Mouse (Mus musculus) CH12.LX (cell line): Measurements from ENCODE around the gene Cux1. TPM values are rescaled to one million over a fixed set of nuclear protein-coding genes. Genes with fewer than 3 reads are reported as not detected.

Experiments
- DNase-seq: peaks from one replicate; pipeline ENCODE4 v3.0.0-alpha.2; 2013; ENCODE audit errors: extremely low read depth
- H3K27ac ChIP-seq: 2 replicates; pipeline ENCODE4 v1.5.1; 2012; ENCODE audit warnings: low read depth, mild to moderate bottlenecking, control low read depth, moderate library complexity; ENCODE audit not compliant: insufficient read depth
- H3K27me3 ChIP-seq: replicated peaks from 2 replicates; pipeline ENCODE3; 2012; ENCODE audit warnings: inconsistent platforms
- H3K36me3 ChIP-seq, 2 experiments: replicated peaks in 1 of 2; 2 replicates each; pipeline versions ENCODE3 to v1.6.1; 2012; ENCODE audit warnings: inconsistent platforms in 1 of 2, low read length in 1 of 2, mild to moderate bottlenecking in 1 of 2, mixed read lengths in 1 of 2, moderate library complexity in 1 of 2; ENCODE audit not compliant: control insufficient read depth in 1 of 2, insufficient read depth in 1 of 2
- H3K4me1 ChIP-seq, 2 experiments: 2 replicates each; pipeline ENCODE4 v1.6.1; 2012; ENCODE audit warnings: inconsistent platforms in 1 of 2, moderate library complexity in 1 of 2; ENCODE audit not compliant: insufficient read depth in 2 of 2, control insufficient read depth in 1 of 2
- H3K4me2 ChIP-seq: 2 replicates; pipeline ENCODE4 v1.6.1; 2012; ENCODE audit warnings: low read depth, mild to moderate bottlenecking, control low read depth; ENCODE audit not compliant: poor library complexity, insufficient read depth, severe bottlenecking
- H3K4me3 ChIP-seq, 3 experiments: fragments of 150-350 bp in 1 of 3; sonication (generic) in 1 of 3; replicated peaks in 1 of 3; 2 replicates each; pipeline versions ENCODE3 to v1.5.1; 2011 to 2012; ENCODE audit warnings: low read depth in 2 of 3, low read length in 2 of 3, mild to moderate bottlenecking in 2 of 3, moderate library complexity in 2 of 3, control low read depth in 1 of 3, improper control_type of control experiment in 1 of 3, inconsistent platforms in 1 of 3, mixed read lengths in 1 of 3; ENCODE audit not compliant: poor library complexity in 1 of 3
- H3K79me2 ChIP-seq: replicated peaks from 2 replicates; pipeline ENCODE4 v1.6.1; 2012; ENCODE audit warnings: mild to moderate bottlenecking, moderate library complexity; ENCODE audit not compliant: control insufficient read depth, poor library complexity, insufficient read depth, severe bottlenecking; ENCODE audit errors: extremely low read depth
- H3K9ac ChIP-seq: 2 replicates; pipeline ENCODE4 v1.6.1; 2012; ENCODE audit warnings: low read depth, mild to moderate bottlenecking, control low read depth, moderate library complexity; ENCODE audit not compliant: insufficient read depth
- H3K9me3 ChIP-seq: replicated peaks from 2 replicates; pipeline ENCODE3; 2012; ENCODE audit warnings: low read length, inconsistent platforms, mixed read lengths
- BHLHE40 ChIP-seq: IDR thresholded peaks from 2 replicates; pipeline ENCODE4 v1.6.1; 2011; ENCODE audit warnings: mild to moderate bottlenecking, low read depth, low read length, improper control_type of control experiment
- CHD1 ChIP-seq: IDR thresholded peaks from 2 replicates; pipeline ENCODE4 v1.6.1; 2012; ENCODE audit warnings: low read depth, low read length, improper control_type of control experiment, inconsistent platforms
- CTCF ChIP-seq, 2 experiments: IDR thresholded peaks in 1 of 2; conservative IDR thresholded peaks in 1 of 2; 2 replicates each; pipeline ENCODE4 v1.5.1; 2011 to 2012; ENCODE audit warnings: low read depth in 2 of 2, low read length in 2 of 2, improper control_type of control experiment in 1 of 2, inconsistent platforms in 1 of 2, mild to moderate bottlenecking in 1 of 2, moderate library complexity in 1 of 2
- ELF1 ChIP-seq: IDR thresholded peaks from 2 replicates; pipeline ENCODE4 v1.6.1; 2014; ENCODE audit warnings: low read depth, mild to moderate bottlenecking, inconsistent platforms, low read length, improper control_type of control experiment
- JUN ChIP-seq: IDR thresholded peaks from 2 replicates; pipeline ENCODE4 v1.6.1; 2011; ENCODE audit warnings: low read depth, mild to moderate bottlenecking, low read length, improper control_type of control experiment, moderate library complexity; ENCODE audit not compliant: insufficient read depth
- JUND ChIP-seq: conservative IDR thresholded peaks from 2 replicates; pipeline ENCODE4 v1.6.1; 2011; ENCODE audit warnings: low read depth, low read length, improper control_type of control experiment
- MAZ ChIP-seq: IDR thresholded peaks from 2 replicates; pipeline ENCODE4 v1.6.1; 2012; ENCODE audit warnings: low read depth, mild to moderate bottlenecking, inconsistent platforms, low read length, improper control_type of control experiment, moderate library complexity
- MEF2A ChIP-seq: IDR thresholded peaks from 2 replicates; pipeline ENCODE4 v1.6.1; 2014; ENCODE audit warnings: low read depth, mild to moderate bottlenecking, inconsistent platforms, low read length, improper control_type of control experiment, borderline replicate concordance
- NRF1 ChIP-seq: IDR thresholded peaks from 2 replicates; pipeline ENCODE4 v1.6.1; 2014; ENCODE audit warnings: low read depth, mild to moderate bottlenecking, inconsistent platforms, low read length, improper control_type of control experiment, moderate library complexity
- RAD21 ChIP-seq: IDR thresholded peaks from 2 replicates; pipeline ENCODE4 v1.6.1; 2011; ENCODE audit warnings: low read depth, mild to moderate bottlenecking, low read length, improper control_type of control experiment, moderate library complexity
- RCOR1 ChIP-seq: conservative IDR thresholded peaks from 2 replicates; pipeline ENCODE4 v1.6.1; 2012; ENCODE audit warnings: low read depth, mild to moderate bottlenecking, inconsistent platforms, low read length, improper control_type of control experiment
- SIN3A ChIP-seq: IDR thresholded peaks from 2 replicates; pipeline ENCODE4 v1.6.1; 2012; ENCODE audit warnings: low read length, improper control_type of control experiment, inconsistent platforms
- SMC3 ChIP-seq: IDR thresholded peaks from 2 replicates; pipeline ENCODE4 v1.6.1; 2011; ENCODE audit warnings: low read depth, low read length, improper control_type of control experiment
- TBP ChIP-seq: conservative IDR thresholded peaks from 2 replicates; pipeline ENCODE4 v1.6.1; 2011; ENCODE audit warnings: low read depth, low read length, improper control_type of control experiment
- TCF12 ChIP-seq: IDR thresholded peaks from 2 replicates; pipeline ENCODE4 v1.6.1; 2014; ENCODE audit warnings: low read depth, mild to moderate bottlenecking, inconsistent platforms, low read length, improper control_type of control experiment
- USF1 ChIP-seq: IDR thresholded peaks from 2 replicates; pipeline ENCODE4 v1.6.1; 2014; ENCODE audit warnings: low read depth, mild to moderate bottlenecking, inconsistent platforms, low read length, improper control_type of control experiment
- USF2 ChIP-seq: conservative IDR thresholded peaks from 2 replicates; pipeline ENCODE4 v1.6.1; 2011; ENCODE audit warnings: low read depth, low read length, improper control_type of control experiment
- ZC3H11A ChIP-seq: IDR thresholded peaks from 2 replicates; pipeline ENCODE4 v1.6.1; 2012; ENCODE audit warnings: low read depth, mild to moderate bottlenecking, inconsistent platforms, low read length, improper control_type of control experiment
- ZKSCAN1 ChIP-seq: IDR thresholded peaks from 2 replicates; pipeline ENCODE4 v1.6.1; 2012; ENCODE audit warnings: low read depth, inconsistent platforms, low read length, improper control_type of control experiment, borderline replicate concordance
- ZMIZ1 ChIP-seq: IDR thresholded peaks from 2 replicates; pipeline ENCODE4 v1.6.1; 2012; ENCODE audit warnings: low read depth, mild to moderate bottlenecking, inconsistent platforms, low read length, improper control_type of control experiment
- dilution Hi-C: fragments of 300-500 bp; cut with MboI; formaldehyde crosslinking; loops from 2 replicates; pipeline ENCODE4 v1.14.3; 2020; ENCODE audit warnings: low sequenced_read_pairs; ENCODE audit not compliant: extremely low pct_unique_long_range_greater_than_20kb, extremely low pct_ligation_motif_present
- in situ Hi-C: fragments of 300-500 bp; cut with MboI; formaldehyde crosslinking; loops from 3 replicates; pipeline ENCODE4 v1.14.3; 2019; ENCODE audit warnings: low sequenced_read_pairs, low pct_ligation_motif_present, low pct_unique_long_range_greater_than_20kb, mixed read lengths
- polyA plus RNA-seq: library from polyadenylated mRNA; unstranded; fragments of >175 nt; gene quantifications from 2 replicates; pipeline ENCODE4 v1.2.1, GENCODE M21; 2012; ENCODE audit warnings: low read depth; ENCODE audit not compliant: insufficient read length
- total RNA-seq, 2 experiments: library from RNA; depleted of rRNA; stranded (reverse); fragments of 300-350 nt in 1 of 2; fragments of >200 nt in 1 of 2; gene quantifications; 2 replicates each; pipeline ENCODE4 v1.2.3; 2012 to 2014

Cux1 gene
- total and polyA plus RNA-seq, 3 experiments = 12.4 to 21.9 (median 19.6) TPM

DNA sequence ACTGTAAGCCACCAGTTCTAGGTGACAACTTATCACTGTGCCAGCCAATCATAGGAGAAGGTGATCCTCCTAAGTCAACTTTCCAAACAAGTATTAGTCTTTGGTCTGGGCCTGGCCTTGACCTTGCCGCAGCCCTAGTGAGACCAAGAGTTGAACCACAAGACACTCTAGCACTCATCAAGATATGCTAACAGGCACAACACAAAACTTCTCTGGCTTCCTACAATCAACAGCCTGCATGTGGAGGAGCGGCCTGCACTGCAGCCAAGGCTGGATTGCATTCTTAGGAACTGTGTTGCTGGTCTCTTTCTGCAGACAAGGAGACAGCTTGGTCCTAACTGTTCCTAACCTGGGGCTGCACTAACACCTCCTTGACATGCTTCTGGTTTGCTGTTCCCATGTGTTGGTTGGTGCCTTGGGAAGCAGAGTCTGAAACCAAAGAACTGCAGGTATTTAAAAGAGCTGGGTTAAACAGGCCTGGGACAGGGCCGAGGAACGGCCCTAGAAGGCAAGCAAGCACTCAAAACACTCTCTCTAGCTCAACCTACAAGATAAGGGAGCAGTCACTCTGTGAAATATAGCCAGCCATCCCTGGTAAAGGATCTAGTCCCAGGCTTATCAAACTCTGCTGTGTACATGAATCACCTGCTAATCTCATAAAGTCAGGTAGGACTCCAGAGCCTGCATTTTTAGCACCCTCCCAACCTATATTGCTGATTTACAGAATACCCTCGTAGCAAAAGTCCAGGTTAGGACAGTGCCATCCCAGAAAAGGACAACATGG lies 27.0 kb downstream of the Cux1 start:
- no peak overlapping the region for H3K9ac ChIP-seq
- no peaks in the 10 kb centered on the region for H3K9me3 ChIP-seq
- in situ Hi-C loops = no loop called here
- peaks cover 7 to 38% of the 10 kb centered on the region in 2 experiments; a peak in 3 of 4 replicates for H3K4me1 ChIP-seq
- peaks cover 26% of the 10 kb centered on the region for H3K79me2 ChIP-seq
- H3K27ac ChIP-seq = no peak overlapping the region
- TF ChIP-seq NRF1 = no peak
- TF ChIP-seq, all 38 proteins: peak for 0
- H3K27me3 ChIP-seq = no peaks in the 10 kb centered on the region
- no peak overlapping the region for H3K4me2 ChIP-seq
- dilution Hi-C loops = no loop called here
- H3K4me3 ChIP-seq = no peak overlapping the region
- H3K36me3 ChIP-seq = peaks cover 0 to 1% of the 10 kb centered on the region in 2 experiments
- DNase-seq = no peak

DNA sequence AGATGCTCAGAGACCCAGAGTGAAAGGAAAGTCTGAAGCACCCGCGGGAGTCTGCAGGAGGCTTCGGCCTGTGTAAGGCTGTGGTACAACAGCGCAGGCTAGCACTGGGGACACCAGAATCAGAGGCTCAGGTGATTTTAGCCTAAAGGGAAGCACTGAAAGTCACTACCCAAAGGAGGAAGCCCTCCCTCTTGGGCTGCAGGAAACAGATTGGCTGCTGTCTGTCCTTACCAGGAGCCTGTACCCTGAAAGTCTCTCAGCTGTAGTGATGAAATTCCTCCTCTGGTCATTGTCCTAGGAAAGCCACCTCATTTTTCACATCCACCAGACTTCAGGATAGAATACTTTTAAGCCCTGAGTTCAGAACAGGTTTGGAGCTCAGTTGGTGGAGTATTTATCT lies 30.5 kb downstream of the Cux1 start:
- TF ChIP-seq RAD21 (no peak), USF1 (no peak), ZMIZ1 (no peak), MEF2A (no peak)
- dilution Hi-C loops = no loop called here

DNA sequence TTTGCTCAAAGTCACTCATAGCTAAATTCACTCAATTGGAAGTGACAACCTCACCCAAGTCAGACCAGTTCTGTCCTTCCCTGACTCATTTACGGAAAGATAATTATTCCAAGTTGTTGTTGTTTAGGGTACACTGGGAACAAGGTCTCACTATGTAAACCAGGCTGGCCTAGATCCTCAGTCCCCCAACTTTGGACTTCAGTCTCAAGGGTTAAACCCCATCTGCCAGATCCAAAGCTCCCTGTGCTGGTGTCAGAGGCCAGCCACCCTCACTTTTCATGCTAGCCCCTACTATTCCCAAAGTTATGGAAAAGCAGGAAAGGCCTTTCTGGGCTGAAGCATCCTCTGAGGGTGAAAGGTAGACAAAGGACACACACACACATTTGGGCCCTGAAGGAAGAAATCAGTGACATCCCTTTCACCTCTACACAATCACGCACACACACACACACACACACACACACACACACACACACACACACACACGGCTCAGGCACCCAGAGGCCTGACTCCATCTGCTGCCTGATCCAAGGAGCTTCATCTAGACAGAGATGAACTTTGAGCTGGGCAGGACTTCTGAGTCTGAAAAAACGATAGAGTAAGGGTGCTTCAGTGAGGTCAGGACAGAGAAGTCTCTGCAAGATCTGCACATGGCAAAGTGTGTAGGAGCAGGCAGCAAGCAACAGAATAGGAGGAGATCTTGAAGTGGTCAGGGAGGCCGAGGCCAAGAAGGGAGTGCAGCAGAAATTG lies 31.1 kb downstream of the Cux1 start:
- peaks cover 13 to 56% of the 10 kb centered on the region in 2 experiments for H3K4me1 ChIP-seq

More for the DNA sequence above, 30.5 kb downstream of the Cux1 start:
- Histone ChIP-seq H3K27me3 (no peaks in the 10 kb centered on the region), H3K79me2 (peaks cover 18% of the 10 kb centered on the region), H3K9me3 (no peaks in the 10 kb centered on the region), H3K9ac (no peak overlapping the region), H3K36me3 (peaks cover 0 to 1% of the 10 kb centered on the region in 2 experiments), H3K4me1 (peaks cover 13 to 53% of the 10 kb centered on the region in 2 experiments), H3K27ac (no peak overlapping the region), H3K4me2 (no peak overlapping the region), H3K4me3 (no peak overlapping the region)
- in situ Hi-C loops = no loop called here
- no peak for DNase-seq

More for the DNA sequence above, 31.1 kb downstream of the Cux1 start:
- dilution Hi-C loops (no loop called here), in situ Hi-C loops (no loop called here)
- DNase-seq = no peak
- Histone ChIP-seq H3K79me2 (peaks cover 18% of the 10 kb centered on the region), H3K9ac (no peak overlapping the region), H3K27me3 (no peaks in the 10 kb centered on the region), H3K4me3 (no peak overlapping the region), H3K9me3 (no peaks in the 10 kb centered on the region), H3K4me2 (no peak overlapping the region), H3K36me3 (peaks cover 0 to 1% of the 10 kb centered on the region in 2 experiments), H3K27ac (no peak overlapping the region)
- TF ChIP-seq JUND = no peak
- no peak for TF ChIP-seq ZMIZ1
- no peak for TF ChIP-seq RCOR1
- no peak for TF ChIP-seq SIN3A
- TF ChIP-seq ZC3H11A = no peak
- no peak for TF ChIP-seq USF2
- TF ChIP-seq BHLHE40 = no peak
- TF ChIP-seq USF1 = no peak
- no peak for TF ChIP-seq SMC3
- no peak for TF ChIP-seq MEF2A
- TF ChIP-seq JUN = no peak
- TF ChIP-seq CTCF (conservative IDR thresholded peaks at IDR 0.05 in 1 of 2, IDR thresholded peaks at IDR 0.05 in 1 of 2; ENCODE audit: low read depth in 2 of 2, low read length in 2 of 2) = no peak
- no peak for TF ChIP-seq CHD1
- no peak for TF ChIP-seq TBP
- no peak for TF ChIP-seq TCF12
- TF ChIP-seq ZKSCAN1 = no peak
- TF ChIP-seq ELF1 = no peak
- no peak for TF ChIP-seq MAZ
